Mouse (Mus musculus) gastrocnemius, adult 18-20 months (tissue): ENCODE measurements around the gene Slc24a3. TPM values are rescaled to one million over a fixed set of nuclear protein-coding genes. Genes with fewer than 3 reads are reported as not detected.

Experiments
- DNase-seq: peaks from one replicate; pipeline ENCODE4 v3.0.0; 2021; ENCODE audit warnings: low spot score
- total RNA-seq, 2 experiments: library from RNA; stranded (reverse); gene quantifications; 2 replicates each; pipeline ENCODE4 v1.2.3; 2021

Slc24a3 gene
- total RNA-seq, 2 experiments from 2014 or later, result 0.89 to 1.4 TPM

DNA sequence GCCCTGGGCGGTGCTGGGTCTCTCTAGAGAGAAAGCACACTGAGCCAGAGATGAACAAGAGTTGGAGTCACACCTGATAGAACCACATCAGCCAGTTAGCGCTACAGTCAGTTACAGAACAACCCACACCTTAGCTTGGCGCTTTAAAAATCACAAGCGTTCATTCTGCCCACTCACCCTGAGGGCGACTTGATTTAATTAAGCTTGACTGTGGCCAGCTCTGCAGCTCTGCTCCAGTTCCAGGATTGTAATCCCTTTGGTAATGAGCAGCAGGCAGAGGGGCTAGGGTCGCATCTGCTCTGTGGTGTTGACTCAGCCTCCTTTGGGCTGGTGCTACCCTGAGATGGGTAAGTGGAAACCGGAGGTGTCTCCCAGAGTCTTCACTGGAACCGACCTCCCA is 446.2 kb downstream of the Slc24a3 start:
- no peak for DNase-seq

DNA sequence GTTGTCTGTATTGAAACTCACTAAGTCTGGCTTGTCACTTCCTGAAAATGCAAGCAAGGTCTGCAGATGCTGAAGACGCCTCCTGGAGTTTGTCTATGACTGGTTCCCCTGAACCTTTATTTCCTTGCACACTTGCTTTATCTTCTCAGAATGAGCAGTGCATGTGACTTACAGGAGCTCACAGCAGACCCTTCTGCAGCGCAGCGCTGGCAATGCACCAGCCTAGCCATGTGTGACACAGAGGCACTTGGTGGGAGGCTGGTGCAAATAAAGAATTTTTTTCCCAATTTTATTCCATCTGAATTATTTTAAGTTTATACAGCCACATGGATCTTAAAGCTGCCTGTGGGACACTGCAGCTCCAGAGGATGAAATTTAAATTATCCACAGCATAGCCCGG is 452.1 kb downstream of the Slc24a3 start:
- no peak for DNase-seq

DNA sequence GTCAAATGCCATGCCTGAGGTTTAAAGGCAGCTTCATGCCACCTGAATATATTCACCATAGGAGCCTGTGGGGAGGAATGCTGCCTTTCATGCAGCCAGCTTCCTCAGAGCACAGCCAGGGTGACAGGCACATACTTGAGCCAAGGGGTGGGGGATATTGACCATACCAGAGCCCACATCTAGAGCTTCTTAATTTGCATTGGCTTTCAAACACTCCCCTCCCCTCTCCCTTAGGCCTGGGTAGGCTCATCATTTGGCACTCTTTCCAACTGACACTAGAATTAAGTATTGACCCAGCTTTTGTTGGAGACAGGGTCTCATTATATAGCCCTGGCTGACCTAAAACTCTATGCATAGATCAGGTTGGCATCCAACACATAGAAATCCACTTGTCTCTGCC is 453.2 kb downstream of the Slc24a3 start:
- no peak for DNase-seq

DNA sequence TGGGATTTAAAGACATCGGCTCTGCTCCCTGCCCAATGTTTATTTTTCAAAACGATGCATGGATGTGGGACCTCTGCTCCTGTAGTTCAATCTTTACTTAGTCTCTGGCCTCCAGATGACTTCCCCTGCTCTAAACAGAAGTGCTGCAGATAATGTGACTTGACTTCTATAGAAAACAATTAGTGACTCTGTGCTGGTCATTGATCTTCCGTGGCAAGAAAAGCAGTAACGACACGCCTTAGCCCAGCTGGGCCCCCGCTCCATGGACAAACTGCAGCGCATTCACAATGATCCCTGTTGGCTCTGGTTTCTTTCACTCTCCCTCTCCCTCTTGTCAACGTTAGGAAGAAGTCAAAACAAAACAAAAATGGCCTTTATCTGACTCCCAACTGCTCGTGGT is 453.6 kb downstream of the Slc24a3 start:
- DNase-seq, result no peak

DNA sequence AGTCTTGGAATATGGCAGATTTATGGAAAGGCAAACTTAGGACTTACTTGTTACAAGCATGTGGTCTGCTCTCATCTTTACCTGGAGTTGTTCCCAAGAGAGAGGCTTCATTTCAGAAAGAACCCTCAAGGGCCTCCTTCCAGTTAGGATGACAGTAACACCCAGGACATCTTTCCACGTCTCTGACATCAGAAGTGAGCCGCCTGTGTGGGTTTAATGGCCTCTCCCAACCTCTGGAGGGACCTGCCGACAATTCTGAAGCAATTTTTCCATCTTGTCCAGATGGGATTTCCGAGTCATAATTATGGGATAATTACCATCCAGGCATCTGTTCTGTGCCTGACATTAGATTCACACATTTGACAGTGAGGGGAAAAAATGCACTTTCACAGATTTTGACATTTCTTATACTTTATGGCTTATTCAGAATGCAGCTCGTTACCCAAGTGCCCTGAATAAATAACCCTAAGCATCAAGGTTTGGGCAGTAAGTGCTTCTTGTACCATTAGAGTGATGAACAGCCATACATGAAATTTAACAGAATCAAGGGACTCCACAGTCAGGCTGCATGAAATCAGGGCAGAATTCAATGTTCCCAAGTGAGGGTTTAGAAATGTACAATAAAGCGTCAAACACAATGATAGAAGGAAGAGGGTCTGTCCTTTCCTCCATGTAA is 463.7 kb downstream of the Slc24a3 start:
- no peak for DNase-seq

DNA sequence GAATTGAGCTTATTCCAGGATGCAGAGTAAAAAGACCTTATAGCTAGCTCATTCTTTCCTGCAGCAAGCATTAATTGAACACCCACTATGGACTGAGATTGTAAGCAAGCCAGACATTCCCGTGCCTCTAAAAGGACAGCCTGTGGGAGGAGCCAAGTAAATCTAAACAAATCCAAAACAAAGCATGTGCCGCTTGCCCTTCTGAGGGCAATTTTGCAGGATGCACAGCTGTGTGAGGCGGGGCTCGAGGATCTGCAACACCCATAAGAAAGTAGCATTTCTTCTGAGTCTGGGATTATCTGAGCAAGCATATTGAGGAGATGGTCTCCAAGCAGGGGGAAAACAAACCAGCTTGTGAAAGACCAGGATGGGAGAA is 464.2 kb downstream of the Slc24a3 start:
- no peak for DNase-seq

DNA sequence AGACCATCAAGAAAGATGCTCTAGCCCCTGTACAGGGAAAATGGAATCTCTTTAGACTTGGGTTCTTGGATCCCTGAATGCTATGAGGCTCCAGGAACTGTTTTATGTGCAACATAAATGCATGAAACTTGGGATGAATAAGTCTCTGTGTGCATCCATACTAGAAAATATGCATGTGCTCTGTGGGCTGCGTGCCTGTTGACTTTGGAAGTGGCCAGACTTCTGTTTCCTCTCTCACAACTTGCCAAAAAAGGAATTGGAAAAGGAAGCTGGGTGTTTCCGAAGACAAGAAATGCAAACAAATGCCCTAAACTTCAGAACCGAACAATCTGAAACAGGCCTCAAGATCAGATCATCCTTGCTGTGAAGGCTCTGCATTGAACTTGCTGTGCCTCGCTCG is 466.3 kb downstream of the Slc24a3 start:
- no peak for DNase-seq

DNA sequence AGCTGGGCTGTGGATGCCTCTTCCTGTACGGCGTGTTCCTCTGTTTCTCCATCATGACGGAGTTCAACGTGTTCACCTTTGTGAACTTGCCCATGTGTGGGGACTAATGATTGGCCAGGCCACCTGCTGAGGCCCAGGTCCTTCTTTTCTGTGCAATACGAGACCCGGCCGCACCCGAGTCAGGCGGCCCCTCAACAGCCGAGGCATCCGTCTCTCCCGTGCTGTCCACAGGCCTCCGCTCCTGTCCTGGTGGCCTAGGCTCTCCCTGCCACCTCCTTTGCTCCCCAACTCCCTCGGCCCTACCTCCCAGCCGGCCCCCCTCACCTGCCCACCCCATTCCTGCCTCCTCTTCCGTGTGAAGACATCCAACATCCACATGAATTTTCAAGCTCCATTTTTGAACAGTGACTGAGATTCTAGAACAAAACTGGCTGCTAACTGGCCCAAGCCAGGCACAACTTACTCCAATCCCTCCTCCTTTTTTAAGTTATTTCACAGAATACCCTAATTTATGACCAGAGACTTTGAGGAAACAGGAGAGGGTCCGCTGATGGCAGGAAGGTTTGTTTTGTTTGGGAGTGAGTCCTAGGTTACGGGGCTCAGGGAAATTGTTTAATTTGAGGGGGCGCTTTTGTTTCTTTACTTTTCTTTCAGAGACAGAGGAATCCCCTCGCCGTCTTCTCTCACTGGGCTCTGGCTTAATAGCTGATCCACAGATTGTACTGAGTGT is 472.9 kb downstream of the Slc24a3 start:
- no peak for DNase-seq

DNA sequence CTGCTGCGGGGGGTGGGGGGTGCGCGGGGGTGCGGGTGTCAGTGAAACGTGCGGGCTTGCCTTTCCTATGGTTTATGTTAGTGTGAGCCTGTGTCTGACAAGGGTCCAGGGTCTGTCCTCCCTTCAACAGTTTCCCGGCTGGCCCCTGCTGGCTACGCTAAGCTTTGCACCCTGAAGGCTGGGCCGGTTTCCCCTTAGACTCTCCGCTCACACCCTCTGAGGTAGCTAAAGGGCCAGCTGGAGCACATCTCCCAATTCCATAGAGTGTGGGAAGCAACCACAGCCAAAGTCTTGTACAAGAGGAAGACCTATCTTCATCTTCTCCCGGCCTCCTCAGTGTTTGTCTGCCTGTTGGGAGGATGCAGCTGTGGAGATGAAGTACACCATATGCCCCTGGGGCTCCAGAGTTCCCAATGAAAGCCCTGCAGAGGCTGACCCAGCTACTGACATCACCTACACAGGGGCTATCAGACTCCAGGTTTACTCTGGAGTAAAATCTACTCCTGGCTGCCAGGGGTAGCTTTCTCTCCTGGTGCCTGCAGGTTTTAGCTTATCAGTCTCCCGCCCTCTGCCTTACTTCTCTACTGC is 487.9 kb downstream of the Slc24a3 start:
- no peak for DNase-seq

DNA sequence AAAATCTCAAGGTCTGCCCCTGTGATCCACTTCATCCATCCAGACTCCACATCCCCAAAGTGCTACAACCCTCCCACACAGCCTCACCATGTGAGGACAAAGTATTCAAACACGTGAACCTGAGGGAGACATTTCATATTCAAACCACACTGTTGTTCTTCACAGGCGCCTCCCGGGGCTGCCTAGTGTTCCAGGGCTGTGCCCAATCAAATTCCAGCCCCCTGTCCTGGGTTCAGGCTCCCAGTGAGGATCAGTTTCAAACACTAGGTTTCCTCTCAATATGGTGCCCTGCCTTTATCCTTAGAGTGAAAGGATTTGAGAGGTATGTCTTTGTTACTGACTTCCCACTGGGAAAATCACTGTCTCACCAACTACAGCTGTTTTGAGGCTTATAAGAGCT is 488.6 kb downstream of the Slc24a3 start:
- DNase-seq, result no peak

DNA sequence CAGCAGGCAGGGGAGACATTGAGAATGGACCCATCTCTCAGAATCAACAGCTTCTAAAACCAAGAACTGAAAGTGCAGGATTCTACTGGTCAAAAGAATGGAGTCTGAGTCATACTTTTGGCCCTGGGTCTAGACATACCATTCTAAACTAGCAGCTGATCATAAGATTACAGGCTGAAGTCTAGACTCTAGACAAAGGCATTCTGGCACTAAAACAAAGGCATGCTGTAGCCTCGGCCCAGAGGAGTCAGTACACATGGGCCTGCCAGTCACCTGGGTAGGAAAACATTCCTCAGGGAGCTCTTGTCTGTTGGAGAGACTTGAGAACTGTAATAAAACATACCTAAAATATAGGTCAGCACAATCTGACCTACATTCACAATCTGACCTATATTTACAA is 489.2 kb downstream of the Slc24a3 start:
- DNase-seq, result no peak

DNA sequence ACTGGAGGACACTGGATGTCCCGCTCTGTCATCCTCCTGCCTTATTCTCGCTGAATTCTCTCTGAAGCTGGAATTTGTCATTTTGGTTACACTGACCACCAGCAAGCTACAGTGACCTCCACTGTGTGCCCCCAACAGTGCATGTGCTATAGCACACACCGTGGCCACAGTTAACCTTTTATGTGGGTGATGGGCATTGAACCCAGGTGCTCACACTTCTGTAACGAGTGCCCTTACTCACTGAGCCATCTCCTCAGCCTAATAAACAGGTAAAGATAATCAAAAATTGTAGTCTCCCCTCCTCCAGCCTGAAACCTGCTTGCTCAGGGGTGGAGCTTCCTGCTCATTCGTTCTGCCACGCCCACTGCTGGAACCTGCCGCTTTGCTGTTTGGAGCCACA is 493.7 kb downstream of the Slc24a3 start:
- DNase-seq, result no peak

DNA sequence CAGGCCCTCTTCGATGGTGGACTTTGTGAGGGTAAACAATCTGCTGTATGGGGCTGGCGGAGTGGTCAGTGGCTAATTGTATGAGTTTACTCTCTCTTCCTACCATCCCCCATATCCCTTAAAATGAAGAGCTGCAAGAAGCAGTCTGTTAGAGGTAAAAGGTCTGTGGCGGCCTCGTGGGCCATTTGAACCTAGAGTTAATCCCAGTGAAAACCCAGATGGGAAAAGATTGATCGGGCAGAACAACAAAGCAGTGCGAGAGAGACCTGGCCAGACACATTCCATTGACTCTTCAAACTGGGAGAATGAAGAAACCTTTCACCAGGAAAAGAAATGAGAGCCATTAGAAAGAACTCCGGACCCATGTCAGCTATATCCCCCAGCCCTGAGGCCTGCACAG is 496.3 kb downstream of the Slc24a3 start:
- no peak for DNase-seq

DNA sequence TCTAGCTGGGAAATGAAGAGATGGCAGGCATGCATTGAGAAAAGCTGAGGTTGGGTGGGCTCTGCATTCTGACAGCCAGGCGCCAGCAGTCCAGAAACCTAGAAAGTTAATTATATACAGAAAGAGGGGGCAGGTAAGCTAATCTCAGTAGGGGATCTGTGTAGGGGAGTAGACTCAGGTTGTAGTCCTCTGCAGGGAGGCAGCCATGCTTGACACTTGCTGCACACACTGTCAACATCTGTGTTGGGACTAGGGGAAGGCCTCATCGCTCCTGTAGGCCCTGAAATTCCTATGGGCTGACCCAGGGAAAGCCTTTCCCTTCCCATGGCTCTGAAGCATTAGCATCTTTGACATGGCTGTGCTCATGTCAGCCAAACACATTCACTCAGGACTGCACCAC is 496.8 kb downstream of the Slc24a3 start:
- DNase-seq, result no peak

DNA sequence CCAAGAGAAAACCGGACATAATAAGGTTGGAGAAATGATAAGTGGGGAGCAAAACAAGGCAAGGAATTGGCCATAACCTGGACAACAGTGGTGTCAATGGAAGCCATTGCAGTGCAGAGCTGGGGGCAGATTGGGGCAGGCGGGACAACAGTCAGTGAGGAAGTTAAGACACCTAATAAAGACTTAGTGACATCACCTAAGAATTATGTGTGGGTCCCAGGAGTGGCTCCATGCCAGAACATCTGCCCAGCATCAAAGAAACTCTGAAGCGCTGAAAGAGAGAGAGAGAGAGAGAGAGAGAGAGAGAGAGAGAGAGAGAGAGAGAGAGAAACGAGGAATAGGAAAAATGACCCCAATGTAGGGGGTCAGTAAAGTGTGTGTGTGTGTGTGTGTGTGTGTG is 500.6 kb downstream of the Slc24a3 start:
- no peak for DNase-seq

DNA sequence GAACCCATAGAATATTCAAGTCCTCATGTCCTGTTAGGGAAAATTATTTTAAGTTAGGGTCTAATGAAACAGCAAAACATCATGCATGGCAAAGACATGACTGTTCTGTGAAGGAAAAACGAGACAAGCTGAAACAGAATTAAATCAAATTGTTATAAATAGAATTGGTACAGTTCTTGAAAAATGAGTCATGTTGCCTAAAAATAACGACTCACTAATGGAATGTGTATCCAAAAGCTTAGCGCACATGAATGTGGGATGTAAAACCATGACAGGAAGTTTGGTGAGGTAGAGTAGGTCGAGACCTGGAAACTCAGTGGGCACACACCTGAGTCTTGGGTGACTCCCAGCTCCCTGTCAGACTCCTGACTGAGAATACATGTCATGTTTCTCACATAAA is 502.6 kb downstream of the Slc24a3 start:
- no peak for DNase-seq

DNA sequence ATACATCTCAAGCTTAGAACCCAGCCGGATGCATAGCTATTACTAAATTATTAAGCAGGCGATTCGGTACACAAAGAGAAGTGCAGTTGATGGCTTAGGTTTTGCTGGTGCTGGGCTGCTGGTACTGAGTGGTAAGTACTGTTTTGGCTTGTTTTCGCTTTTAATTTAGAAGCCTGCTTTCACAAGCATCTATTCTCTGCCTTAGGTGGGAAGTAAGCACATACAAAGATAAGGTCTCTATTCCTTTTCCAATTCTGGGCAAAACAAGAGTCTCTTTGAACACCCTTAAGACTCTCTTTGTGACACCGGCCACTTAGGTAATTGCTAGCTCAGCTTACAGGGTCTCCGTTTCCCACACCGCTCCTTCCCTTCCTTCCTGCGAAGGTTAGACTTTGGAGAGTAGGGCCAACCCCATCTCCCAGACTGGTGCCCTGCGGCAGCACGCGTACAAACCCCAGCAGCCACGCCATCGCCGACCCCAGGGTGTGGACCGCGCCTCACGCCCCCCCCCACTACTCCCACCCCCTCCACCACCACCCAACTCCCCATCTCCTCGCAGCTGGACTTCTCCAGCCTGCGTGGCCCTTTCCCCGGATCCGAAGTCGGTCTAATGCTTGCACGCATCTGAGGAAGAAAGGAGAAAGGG is 507.1 kb downstream of the Slc24a3 start:
- no peak for DNase-seq

DNA sequence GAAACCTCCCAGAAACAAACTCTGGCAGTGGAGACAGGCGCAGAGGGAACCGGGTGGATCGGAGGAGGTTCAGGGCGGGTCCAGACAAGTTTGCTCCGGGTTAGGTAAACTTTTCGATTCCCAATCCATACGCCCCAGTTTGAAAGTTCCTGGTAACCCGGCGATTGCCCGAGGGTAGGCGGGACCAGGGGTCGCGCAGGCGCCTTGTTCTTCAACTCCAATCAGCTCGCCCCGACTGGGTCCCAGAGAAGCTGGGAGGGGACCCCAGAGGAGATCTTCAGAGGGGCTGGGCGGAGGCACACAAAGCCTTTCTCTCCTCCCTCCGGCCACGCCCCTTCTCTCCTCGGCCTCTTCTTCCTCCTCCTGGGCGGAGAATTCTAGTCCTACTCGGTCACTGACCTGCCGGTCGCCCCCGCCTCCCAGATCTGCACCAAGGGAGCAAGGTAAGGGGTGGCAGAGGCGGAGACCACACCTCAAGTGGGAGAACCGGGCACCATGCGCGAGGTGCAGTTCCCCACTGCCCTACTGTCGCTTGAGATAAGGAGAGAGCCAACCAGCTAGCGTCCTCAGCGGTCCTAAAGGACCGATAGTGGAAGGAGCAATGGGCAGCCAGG is 507.7 kb downstream of the Slc24a3 start, which contains the start of gene Rin2:
Gene Rin2 (plus strand): TSS at position 74 of the 614 bp plus-strand sequence.
- DNase-seq, result peak; percentile 42

DNA sequence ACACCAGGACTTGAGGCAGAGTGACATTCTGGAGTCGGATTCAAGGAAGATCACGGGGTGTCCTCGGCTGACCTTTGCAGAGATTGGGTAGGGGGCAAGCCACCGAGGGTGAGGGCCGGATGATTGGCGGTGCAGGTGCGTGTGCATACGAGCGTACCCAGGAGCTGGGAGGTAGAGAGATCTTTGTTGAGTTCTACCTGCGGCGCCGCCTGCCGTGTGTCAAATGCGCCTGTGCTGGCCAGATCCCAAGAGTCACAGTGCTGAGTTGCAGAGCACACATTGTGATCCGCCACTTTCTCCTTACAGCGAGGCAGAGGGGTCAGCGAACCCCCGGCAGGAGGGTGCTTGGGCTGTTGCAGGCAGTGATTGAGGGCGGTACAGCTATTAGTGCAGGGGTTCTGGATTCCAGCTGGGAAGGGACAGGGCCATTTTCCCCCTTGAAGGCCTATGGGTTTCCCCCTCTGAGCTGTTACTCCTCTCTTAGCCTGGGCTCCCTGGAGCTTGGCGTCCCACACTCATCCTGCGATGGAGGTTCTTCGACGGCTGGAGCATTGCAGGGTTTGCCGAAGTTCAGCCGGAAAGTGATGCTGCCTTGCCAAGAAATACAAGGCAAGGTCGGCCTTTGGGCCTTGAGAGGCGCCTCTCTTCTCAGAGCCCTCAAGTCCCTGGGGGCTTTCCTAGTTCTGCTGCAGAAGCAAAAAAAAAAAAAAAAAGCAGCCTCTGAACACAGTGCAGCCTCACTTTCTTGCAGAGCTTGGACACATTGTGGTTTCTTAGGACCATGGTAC is 508.4 kb downstream of the Slc24a3 start:
- peak; percentile 15 for DNase-seq

DNA sequence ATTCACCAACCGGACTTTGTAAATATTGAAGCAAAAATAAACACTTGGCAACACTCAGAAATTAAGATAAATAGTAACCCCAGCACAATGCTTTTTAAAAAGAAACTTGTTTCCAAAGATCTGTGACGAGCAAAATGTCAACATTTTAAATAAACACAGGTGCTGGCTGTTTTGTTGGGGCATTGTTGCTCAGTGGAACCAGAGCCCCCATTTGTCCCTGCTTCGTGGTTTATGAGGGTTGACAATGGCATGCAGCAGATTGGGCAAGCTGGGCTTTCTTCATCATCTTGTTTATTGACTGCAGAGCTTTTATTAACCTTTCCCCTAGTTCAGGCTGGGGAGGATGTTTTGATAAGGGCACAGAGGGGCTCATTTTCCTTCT is 509.0 kb downstream of the Slc24a3 start:
- DNase-seq, result no peak

DNA sequence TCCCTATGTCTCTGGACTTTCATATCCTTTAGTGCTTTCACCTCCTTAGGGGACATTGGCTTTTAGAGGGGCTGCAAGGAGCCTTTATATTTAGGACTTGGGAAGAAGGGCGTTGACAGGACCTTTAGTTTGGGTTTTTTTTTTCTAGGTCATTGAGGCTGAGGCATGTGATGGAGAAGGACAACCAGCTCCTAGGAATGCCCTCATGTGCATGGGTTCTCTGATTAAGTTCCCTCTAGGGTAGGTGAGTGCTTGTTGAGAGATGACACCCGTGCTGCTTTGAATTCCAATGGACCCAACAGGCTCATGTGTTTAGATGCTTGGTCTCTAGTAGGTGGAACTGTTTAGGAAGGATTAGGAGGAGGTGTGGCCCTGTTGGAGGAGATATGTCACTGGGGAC is 509.4 kb downstream of the Slc24a3 start:
- no peak for DNase-seq
